Mouse (Mus musculus) heart, embryonic 11.5 days (tissue): ENCODE data around the gene Pafah1b1. TPM values are rescaled to one million over a fixed set of nuclear protein-coding genes. Genes with fewer than 3 reads are reported as not detected.

Experiments
- ATAC-seq: fragments of 200-750 bp; cut with Nextera tagmentation; replicated peaks from 2 replicates; pipeline ENCODE4 v1.8.0; 2017; ENCODE audit warnings: moderate library complexity; ENCODE audit not compliant: insufficient number of reproducible peaks, low FRiP score, low TSS enrichment
- H3K27ac ChIP-seq: fragments of 300-500 bp; sonication (generic); 2 replicates; pipeline ENCODE4 v1.5.1; 2014; ENCODE audit warnings: mild to moderate bottlenecking, low read depth, low read length
- H3K27me3 ChIP-seq: fragments of 300-500 bp; sonication (generic); 2 replicates; pipeline ENCODE4 v1.6.1; 2014; ENCODE audit warnings: mild to moderate bottlenecking, low read length, mixed read lengths; ENCODE audit not compliant: control insufficient read depth, insufficient read depth
- H3K36me3 ChIP-seq: fragments of 300-500 bp; sonication (generic); 2 replicates; pipeline ENCODE4 v1.6.1; 2014; ENCODE audit warnings: mild to moderate bottlenecking, low read length, moderate library complexity, mixed read lengths; ENCODE audit not compliant: control insufficient read depth, insufficient read depth
- H3K4me1 ChIP-seq: fragments of 300-500 bp; sonication (generic); 2 replicates; pipeline ENCODE4 v1.6.1; 2014; ENCODE audit warnings: low read length; ENCODE audit not compliant: control insufficient read depth, insufficient read depth
- H3K4me2 ChIP-seq: fragments of 300-500 bp; sonication (generic); 2 replicates; pipeline ENCODE4 v1.6.1; 2014; ENCODE audit warnings: mild to moderate bottlenecking, moderate library complexity
- H3K4me3 ChIP-seq: fragments of 300-500 bp; sonication (generic); 2 replicates; pipeline ENCODE4 v1.5.1; 2014; ENCODE audit warnings: low read depth, low read length
- H3K9ac ChIP-seq: fragments of 300-500 bp; sonication (generic); 2 replicates; pipeline ENCODE4 v1.6.1; 2014; ENCODE audit warnings: mild to moderate bottlenecking, low read depth, low read length, moderate library complexity
- H3K9me3 ChIP-seq: fragments of 300-500 bp; sonication (generic); replicated peaks from 2 replicates; pipeline ENCODE4 v1.6.1; 2016; ENCODE audit warnings: low read length; ENCODE audit not compliant: control insufficient read depth
- WGBS: fragments of 180-500 bp; shearing (Covaris S2); extraction: QIAGEN DNeasy Blood & Tissue Kit; methylation state at CpG from one replicate; pipeline ENCODE4 v1.1.7; 2014; ENCODE audit not compliant: insufficient replicate concordance; 5-methylcytosine and 5-hydroxymethylcytosine counted together
- polyA plus RNA-seq: library from polyadenylated mRNA; unstranded; fragments of >200 nt; fragmentation: Nextera tagmentation; extraction: Ambion mirVana; gene quantifications from 2 replicates; pipeline ENCODE4 v1.2.1, GENCODE M21; 2014

Pafah1b1 gene
- polyA plus RNA-seq, 1 experiment from 2014 or later, result 79.6 TPM

- no peaks in the 10 kb centered on the region for H3K4me1 ChIP-seq
- 30% methylated on average over 7 of the region's 7 CpGs for WGBS
- H3K4me2 ChIP-seq, result no peak overlapping the region
- H3K27me3 ChIP-seq, result no peaks in the 10 kb centered on the region
- H3K36me3 ChIP-seq, result no peaks in the 10 kb centered on the region
- no peak overlapping the region for H3K9ac ChIP-seq
- ATAC-seq, result no peak
- no peak overlapping the region for H3K27ac ChIP-seq
- H3K4me3 ChIP-seq, result no peak overlapping the region
- no peaks in the 10 kb centered on the region for H3K9me3 ChIP-seq
Observed at GRCm38 (mm10) chr11:74734917-74735316, 10.4 kb upstream of the Pafah1b1 start.

- WGBS, result 54% methylated on average over 5 of the region's 5 CpGs
- Histone ChIP-seq H3K36me3 (no peaks in the 10 kb centered on the region), H3K27me3 (no peaks in the 10 kb centered on the region), H3K4me1 (peaks cover 17% of the 10 kb centered on the region), H3K4me2 (peak overlapping the region; percentile 89), H3K9ac (no peak overlapping the region), H3K4me3 (no peak overlapping the region), H3K9me3 (no peaks in the 10 kb centered on the region), H3K27ac (peak overlapping the region; percentile 51; the same call in 1 of the 2 replicates)
- ATAC-seq, result no peak
Observed at GRCm38 (mm10) chr11:74725181-74725580, 711 bp upstream of the Pafah1b1 start.

GRCm38 (mm10) chr11:74723357-74724234 is 874 bp downstream of the Pafah1b1 start:
- Histone ChIP-seq H3K4me2 (peak overlapping the region; percentile 89), H3K4me1 (peaks cover 21% of the 10 kb centered on the region), H3K4me3 (peak overlapping the region; percentile 99), H3K36me3 (no peaks in the 10 kb centered on the region), H3K27me3 (no peaks in the 10 kb centered on the region), H3K27ac (peak overlapping the region; percentile 98), H3K9me3 (no peaks in the 10 kb centered on the region), H3K9ac (peak overlapping the region; percentile 100)
- peak; percentile 80 for ATAC-seq
- WGBS, result under 1% methylated on average over 59 of the region's 75 CpGs

GRCm38 (mm10) chr11:74721971-74722370 is 2.5 kb downstream of the Pafah1b1 start:
- H3K27ac ChIP-seq, result no peak overlapping the region
- no peaks in the 10 kb centered on the region for H3K27me3 ChIP-seq
- no peak overlapping the region for H3K9ac ChIP-seq
- H3K4me2 ChIP-seq, result peak overlapping the region; percentile 89
- WGBS, result 38% methylated on average over 3 of the region's 3 CpGs
- H3K4me3 ChIP-seq, result peak overlapping the region; percentile 35
- H3K36me3 ChIP-seq, result no peaks in the 10 kb centered on the region
- no peak for ATAC-seq
- no peaks in the 10 kb centered on the region for H3K9me3 ChIP-seq
- peaks cover 21% of the 10 kb centered on the region for H3K4me1 ChIP-seq

- Histone ChIP-seq H3K4me2 (peak overlapping the region; percentile 12), H3K9ac (no peak overlapping the region), H3K4me1 (peaks cover 21% of the 10 kb centered on the region), H3K27me3 (no peaks in the 10 kb centered on the region), H3K36me3 (no peaks in the 10 kb centered on the region), H3K4me3 (no peak overlapping the region), H3K9me3 (no peaks in the 10 kb centered on the region), H3K27ac (no peak overlapping the region)
- no peak for ATAC-seq
- 48% methylated on average over 2 of the region's 2 CpGs for WGBS
Observed at GRCm38 (mm10) chr11:74721141-74721540, 3.3 kb downstream of the Pafah1b1 start.

GRCm38 (mm10) chr11:74720668-74721067 is 3.8 kb downstream of the Pafah1b1 start:
- Histone ChIP-seq H3K4me1 (peaks cover 21% of the 10 kb centered on the region), H3K36me3 (no peaks in the 10 kb centered on the region), H3K27ac (no peak overlapping the region), H3K9ac (0 out of 2 replicates have a peak overlapping the region, but pooled peaks have one; percentile 12), H3K9me3 (no peaks in the 10 kb centered on the region), H3K4me3 (0 out of 2 replicates have a peak overlapping the region, but pooled peaks have one; percentile 6), H3K27me3 (no peaks in the 10 kb centered on the region), H3K4me2 (peak overlapping the region; percentile 12)
- no peak for ATAC-seq
- WGBS, result 54% methylated on average over 1 of the region's 1 CpGs

GRCm38 (mm10) chr11:74715971-74716525 is 8.4 kb downstream of the Pafah1b1 start:
- no peak overlapping the region for H3K9ac ChIP-seq
- H3K4me3 ChIP-seq, result no peak overlapping the region
- ATAC-seq, result no peak
- H3K4me1 ChIP-seq, result peaks cover 16% of the 10 kb centered on the region
- no peaks in the 10 kb centered on the region for H3K9me3 ChIP-seq
- no peak overlapping the region for H3K4me2 ChIP-seq
- H3K27ac ChIP-seq, result no peak overlapping the region
- no peaks in the 10 kb centered on the region for H3K27me3 ChIP-seq
- 79% methylated on average over 3 of the region's 3 CpGs for WGBS
- no peaks in the 10 kb centered on the region for H3K36me3 ChIP-seq

GRCm38 (mm10) chr11:74710671-74711070 is 13.8 kb downstream of the Pafah1b1 start:
- H3K27ac ChIP-seq, result no peak overlapping the region
- no peak overlapping the region for H3K4me3 ChIP-seq
- H3K36me3 ChIP-seq, result no peaks in the 10 kb centered on the region
- 89% methylated on average over 1 of the region's 1 CpGs for WGBS
- ATAC-seq, result no peak
- no peak overlapping the region for H3K4me2 ChIP-seq
- H3K9me3 ChIP-seq, result no peaks in the 10 kb centered on the region
- no peaks in the 10 kb centered on the region for H3K27me3 ChIP-seq
- H3K4me1 ChIP-seq, result peaks cover 6% of the 10 kb centered on the region
- no peak overlapping the region for H3K9ac ChIP-seq
